Mouse (Mus musculus) urinary bladder, adult 2 months (tissue): ENCODE measurements around the gene Zfp949. TPM values are rescaled to one million over a fixed set of nuclear protein-coding genes. Genes with fewer than 3 reads are reported as not detected.
"Not testable (repeated sequence)": the region's sequence is repeated elsewhere in the genome, so short reads cannot be mapped to it uniquely, and the experiment has no call there.

Source experiments
- DNase-seq: peaks from one replicate; pipeline ENCODE4 v3.0.0; 2022; ENCODE audit warnings: low spot score
- polyA plus RNA-seq: library from polyadenylated mRNA; depleted of rRNA; stranded (reverse); fragments of >200 nt; gene quantifications from 2 replicates; pipeline ENCODE4 v1.2.3, GENCODE M21; 2012; rRNA removed

Zfp949 gene
- polyA plus RNA-seq, 1 experiment = 9.7 TPM

GRCm38 (mm10) chr9:88542816-88543215 is 5.0 kb upstream of the Zfp949 start:
- no peak for DNase-seq

- no peak for DNase-seq
Observed at GRCm38 (mm10) chr9:88545534-88545933, 2.3 kb upstream of the Zfp949 start.

- DNase-seq = no peak
Observed at GRCm38 (mm10) chr9:88546166-88546565, 1.7 kb upstream of the Zfp949 start.

GRCm38 (mm10) chr9:88546657-88547056 is 1.2 kb upstream of the Zfp949 start:
- no peak for DNase-seq

GRCm38 (mm10) chr9:88547270-88547669 is 550 bp upstream of the Zfp949 start:
- DNase-seq = no peak

- no peak for DNase-seq
Observed at GRCm38 (mm10) chr9:88548614-88548945, 760 bp downstream of the Zfp949 start.

- DNase-seq = no peak
Observed at GRCm38 (mm10) chr9:88553071-88553470, 5.3 kb downstream of the Zfp949 start.

- DNase-seq = no peak
Observed at GRCm38 (mm10) chr9:88558146-88558545, 10.3 kb downstream of the Zfp949 start.

- DNase-seq = not testable (repeated sequence)
Observed at GRCm38 (mm10) chr9:88561476-88561875, 13.7 kb downstream of the Zfp949 start.

GRCm38 (mm10) chr9:88570471-88570870 is 22.7 kb downstream of the Zfp949 start:
- not testable (repeated sequence) for DNase-seq

GRCm38 (mm10) chr9:88580591-88580990 is 32.8 kb downstream of the Zfp949 start, which contains the start of gene Trim43a:
Gene Trim43a, plus strand, starts transcription at chr9:88580891.
- not testable (repeated sequence) for DNase-seq

GRCm38 (mm10) chr9:88593708-88594107 is 45.9 kb downstream of the Zfp949 start:
- DNase-seq = not testable (repeated sequence)

GRCm38 (mm10) chr9:88599206-88600162 is 51.7 kb downstream of the Zfp949 start:
- peak; percentile 99 for DNase-seq

Other genes with a start within 250 kb of the Zfp949 start
- 42.1 and 46.8 TPM in 2 replicates for gene Nt5e, start 220.8 kb upstream of the Zfp949 start, polyA plus RNA-seq
- 39.2 and 44.4 TPM in 2 replicates for gene Snx14, start 109.1 kb upstream of the Zfp949 start, polyA plus RNA-seq
- gene Gm20537, start 91.4 kb upstream of the Zfp949 start, polyA plus RNA-seq = 0.51 TPM in 1 of 2 replicates, not detected in the other
- 15.9 and 35.9 TPM in 2 replicates for gene Syncrip, start 65.4 kb upstream of the Zfp949 start, polyA plus RNA-seq
- 0.03 TPM in 1 of 2 replicates, not detected in the other for gene Trim43a, start 32.9 kb downstream of the Zfp949 start, polyA plus RNA-seq
- gene Mthfsl, start 172.3 kb downstream of the Zfp949 start, polyA plus RNA-seq = 28.8 and 36.1 TPM in 2 replicates
- 2.9 and 3.0 TPM in 2 replicates for gene Bcl2a1d, start 183.9 kb downstream of the Zfp949 start, polyA plus RNA-seq